Mouse (Mus musculus): ENCODE data around the gene Gdf3. TPM values are rescaled to one million over a fixed set of nuclear protein-coding genes. Genes with fewer than 3 reads are reported as not detected.
A peak's percentile ranks its signal among the peaks of the same experiment; 100 is the strongest.
"Not testable (repeated sequence)": the region's sequence is repeated elsewhere in the genome, so short reads cannot be mapped to it uniquely, and the experiment has no call there.

Gdf3 gene
- polyA plus RNA-seq, 1 experiment from 2014 or later = not detected

- WGBS = 88% methylated on average over 13 of the region's 13 CpGs
- no peak overlapping the region for H3K9ac ChIP-seq (replicated peaks; ENCODE audit: low read depth, low read length)
- ATAC-seq (ENCODE audit: low read depth) = no peak
Observed at GRCm38 (mm10) chr6:122591027-122591758, 18.7 kb downstream of the Gdf3 start.

GRCm38 (mm10) chr6:122579086-122579485 lies 30.8 kb downstream of the Gdf3 start:
- no peak overlapping the region for H3K4me2 ChIP-seq (ENCODE audit: low read depth, low read length)
- H3K36me3 ChIP-seq (ENCODE audit: control insufficient read depth, insufficient read depth, low read length) = no peaks in the 10 kb centered on the region
- no peak overlapping the region for H3K27ac ChIP-seq (ENCODE audit: low read depth, low read length)
- no peaks in the 10 kb centered on the region for H3K27me3 ChIP-seq (ENCODE audit: control insufficient read depth, insufficient read depth, low read length)
- H3K4me1 ChIP-seq (ENCODE audit: control insufficient read depth, insufficient read depth, low read length) = no peaks in the 10 kb centered on the region
- no peak overlapping the region for H3K9ac ChIP-seq (replicated peaks; ENCODE audit: low read depth, low read length)
- WGBS = 82% methylated on average over 1 of the region's 1 CpGs
- H3K9me3 ChIP-seq (ENCODE audit: control insufficient read depth, low read length) = no peaks in the 10 kb centered on the region
- no peak for ATAC-seq (ENCODE audit: low read depth)
- no peak overlapping the region for H3K4me3 ChIP-seq (ENCODE audit: low read depth, low read length)

More at GRCm38 (mm10) chr6:122591027-122591758, 18.7 kb downstream of the Gdf3 start:
- H3K4me1 ChIP-seq (ENCODE audit: control insufficient read depth, insufficient read depth, low read length) = no peaks in the 10 kb centered on the region
- no peak overlapping the region for H3K4me3 ChIP-seq (ENCODE audit: low read depth, low read length)
- no peaks in the 10 kb centered on the region for H3K27me3 ChIP-seq (ENCODE audit: control insufficient read depth, insufficient read depth, low read length)
- no peak overlapping the region for H3K27ac ChIP-seq (ENCODE audit: low read depth, low read length)
- H3K9me3 ChIP-seq (ENCODE audit: control insufficient read depth, low read length) = no peaks in the 10 kb centered on the region
- H3K36me3 ChIP-seq (ENCODE audit: control insufficient read depth, insufficient read depth, low read length) = no peaks in the 10 kb centered on the region
- H3K4me2 ChIP-seq (ENCODE audit: low read depth, low read length) = no peak overlapping the region

GRCm38 (mm10) chr6:122577030-122577429 lies 32.9 kb downstream of the Gdf3 start:
- no peaks in the 10 kb centered on the region for H3K36me3 ChIP-seq (ENCODE audit: control insufficient read depth, insufficient read depth, low read length)
- H3K9ac ChIP-seq (replicated peaks; ENCODE audit: low read depth, low read length) = no peak overlapping the region
- 94% methylated on average over 3 of the region's 3 CpGs for WGBS
- H3K9me3 ChIP-seq (ENCODE audit: control insufficient read depth, low read length) = no peaks in the 10 kb centered on the region
- no peak for ATAC-seq (ENCODE audit: low read depth)
- no peak overlapping the region for H3K27ac ChIP-seq (ENCODE audit: low read depth, low read length)
- H3K27me3 ChIP-seq (ENCODE audit: control insufficient read depth, insufficient read depth, low read length) = no peaks in the 10 kb centered on the region
- H3K4me1 ChIP-seq (ENCODE audit: control insufficient read depth, insufficient read depth, low read length) = no peaks in the 10 kb centered on the region
- no peak overlapping the region for H3K4me2 ChIP-seq (ENCODE audit: low read depth, low read length)
- H3K4me3 ChIP-seq (ENCODE audit: low read depth, low read length) = no peak overlapping the region

GRCm38 (mm10) chr6:122575037-122575436 lies 34.9 kb downstream of the Gdf3 start:
- not testable (repeated sequence) for H3K4me3 ChIP-seq (ENCODE audit: low read depth, low read length); H3K27ac ChIP-seq (ENCODE audit: low read depth, low read length); H3K27me3 ChIP-seq (ENCODE audit: control insufficient read depth, insufficient read depth, low read length); H3K36me3 ChIP-seq (ENCODE audit: control insufficient read depth, insufficient read depth, low read length); H3K4me1 ChIP-seq (ENCODE audit: control insufficient read depth, insufficient read depth, low read length); H3K4me2 ChIP-seq (ENCODE audit: low read depth, low read length); H3K9me3 ChIP-seq (ENCODE audit: control insufficient read depth, low read length); ATAC-seq (ENCODE audit: low read depth); H3K9ac ChIP-seq (replicated peaks; ENCODE audit: low read depth, low read length)
- 83% methylated on average over 1 of the region's 1 CpGs for WGBS

- H3K4me3 ChIP-seq (ENCODE audit: low read depth, low read length) = no peak overlapping the region
- 92% methylated on average over 3 of the region's 3 CpGs for WGBS
- no peak overlapping the region for H3K9ac ChIP-seq (replicated peaks; ENCODE audit: low read depth, low read length)
- H3K36me3 ChIP-seq (ENCODE audit: control insufficient read depth, insufficient read depth, low read length) = no peaks in the 10 kb centered on the region
- no peak overlapping the region for H3K27ac ChIP-seq (ENCODE audit: low read depth, low read length)
- ATAC-seq (ENCODE audit: low read depth) = no peak
- H3K9me3 ChIP-seq (ENCODE audit: control insufficient read depth, low read length) = no peaks in the 10 kb centered on the region
- H3K27me3 ChIP-seq (ENCODE audit: control insufficient read depth, insufficient read depth, low read length) = no peaks in the 10 kb centered on the region
- no peak overlapping the region for H3K4me2 ChIP-seq (ENCODE audit: low read depth, low read length)
- H3K4me1 ChIP-seq (ENCODE audit: control insufficient read depth, insufficient read depth, low read length) = no peaks in the 10 kb centered on the region
Observed at GRCm38 (mm10) chr6:122571617-122571959, 38.3 kb downstream of the Gdf3 start.

GRCm38 (mm10) chr6:122570695-122571616 lies 38.9 kb downstream of the Gdf3 start:
- WGBS = 77% methylated on average over 8 of the region's 8 CpGs
- Histone ChIP-seq H3K9ac (replicated peaks; ENCODE audit: low read depth, low read length) (no peak overlapping the region), H3K27me3 (ENCODE audit: control insufficient read depth, insufficient read depth, low read length) (no peaks in the 10 kb centered on the region), H3K27ac (ENCODE audit: low read depth, low read length) (no peak overlapping the region; the same call in 1 of the 2 replicates), H3K36me3 (ENCODE audit: control insufficient read depth, insufficient read depth, low read length) (no peaks in the 10 kb centered on the region), H3K4me2 (ENCODE audit: low read depth, low read length) (no peak overlapping the region), H3K9me3 (ENCODE audit: control insufficient read depth, low read length) (no peaks in the 10 kb centered on the region), H3K4me3 (ENCODE audit: low read depth, low read length) (no peak overlapping the region), H3K4me1 (ENCODE audit: control insufficient read depth, insufficient read depth, low read length) (no peaks in the 10 kb centered on the region)
- ATAC-seq (ENCODE audit: low read depth) = no peak

- H3K4me2 ChIP-seq (ENCODE audit: low read depth, low read length) = no peak overlapping the region
- H3K27ac ChIP-seq (ENCODE audit: low read depth, low read length) = 0 out of 2 replicates have a peak overlapping the region, but pooled peaks have one; percentile 2
- no peaks in the 10 kb centered on the region for H3K27me3 ChIP-seq (ENCODE audit: control insufficient read depth, insufficient read depth, low read length)
- no peaks in the 10 kb centered on the region for H3K9me3 ChIP-seq (ENCODE audit: control insufficient read depth, low read length)
- H3K36me3 ChIP-seq (ENCODE audit: control insufficient read depth, insufficient read depth, low read length) = no peaks in the 10 kb centered on the region
- H3K9ac ChIP-seq (replicated peaks; ENCODE audit: low read depth, low read length) = no peak overlapping the region
- no peaks in the 10 kb centered on the region for H3K4me1 ChIP-seq (ENCODE audit: control insufficient read depth, insufficient read depth, low read length)
- no peak overlapping the region for H3K4me3 ChIP-seq (ENCODE audit: low read depth, low read length)
- ATAC-seq (ENCODE audit: low read depth) = peak; percentile 35; the same call in 1 of the 2 replicates
- 45% methylated on average over 1 of the region's 1 CpGs for WGBS
Observed at GRCm38 (mm10) chr6:122569762-122570161, 40.1 kb downstream of the Gdf3 start.

GRCm38 (mm10) chr6:122569113-122569512 lies 40.8 kb downstream of the Gdf3 start:
- no peak overlapping the region for H3K4me2 ChIP-seq (ENCODE audit: low read depth, low read length)
- no peak overlapping the region for H3K9ac ChIP-seq (replicated peaks; ENCODE audit: low read depth, low read length)
- ATAC-seq (ENCODE audit: low read depth) = peak; percentile 29; the same call in 1 of the 2 replicates
- no peak overlapping the region for H3K27ac ChIP-seq (ENCODE audit: low read depth, low read length)
- no peaks in the 10 kb centered on the region for H3K9me3 ChIP-seq (ENCODE audit: control insufficient read depth, low read length)
- no peaks in the 10 kb centered on the region for H3K4me1 ChIP-seq (ENCODE audit: control insufficient read depth, insufficient read depth, low read length)
- H3K27me3 ChIP-seq (ENCODE audit: control insufficient read depth, insufficient read depth, low read length) = no peaks in the 10 kb centered on the region
- WGBS = 44% methylated on average over 5 of the region's 5 CpGs
- H3K4me3 ChIP-seq (ENCODE audit: low read depth, low read length) = no peak overlapping the region
- no peaks in the 10 kb centered on the region for H3K36me3 ChIP-seq (ENCODE audit: control insufficient read depth, insufficient read depth, low read length)

Data from neural tube, embryonic 14.5 days (tissue).